Mouse (Mus musculus) testis, adult 2 months (tissue): Measurements from ENCODE around the gene Ccnjl.

Experiments used
- CTCF ChIP-seq: fragments of 200-500 bp; IDR thresholded peaks from 2 replicates; pipeline ENCODE4 v1.5.1; 2012; ENCODE audit warnings: low read depth, mild to moderate bottlenecking, inconsistent platforms, low read length, moderate library complexity; ENCODE audit not compliant: control insufficient read depth, insufficient read depth, insufficient replicate concordance
- POLR2A ChIP-seq: fragments of 200-500 bp; IDR thresholded peaks from 2 replicates; pipeline ENCODE4 v1.6.1; 2012; ENCODE audit warnings: low read depth, mild to moderate bottlenecking, inconsistent platforms, low read length, moderate library complexity; ENCODE audit not compliant: control insufficient read depth

DNA sequence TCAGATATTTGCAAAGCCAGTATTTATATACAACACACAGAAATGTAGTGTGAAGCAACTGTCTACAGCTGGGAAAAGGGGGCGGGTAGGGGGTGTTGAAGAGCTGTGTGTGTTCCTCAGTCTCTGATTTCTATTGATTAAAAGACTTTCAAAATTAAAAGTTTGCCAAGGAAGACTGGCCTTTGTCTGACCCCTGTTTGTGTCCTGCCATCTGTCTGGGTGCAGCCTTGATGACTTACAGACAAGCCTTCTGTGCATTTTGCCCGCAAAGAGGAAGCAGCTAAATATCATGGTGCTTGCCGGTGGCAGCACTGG is 46.4 kb downstream of the Ccnjl start:
- TF ChIP-seq POLR2A (no peak), CTCF (no peak)
